Mouse (Mus musculus): ENCODE results near the gene Xcr1. TPM values are rescaled to one million over a fixed set of nuclear protein-coding genes. Genes with fewer than 3 reads are reported as not detected.

Xcr1 gene
- polyA plus RNA-seq, 1 experiment from 2014 or later, result 0.06 TPM

DNA sequence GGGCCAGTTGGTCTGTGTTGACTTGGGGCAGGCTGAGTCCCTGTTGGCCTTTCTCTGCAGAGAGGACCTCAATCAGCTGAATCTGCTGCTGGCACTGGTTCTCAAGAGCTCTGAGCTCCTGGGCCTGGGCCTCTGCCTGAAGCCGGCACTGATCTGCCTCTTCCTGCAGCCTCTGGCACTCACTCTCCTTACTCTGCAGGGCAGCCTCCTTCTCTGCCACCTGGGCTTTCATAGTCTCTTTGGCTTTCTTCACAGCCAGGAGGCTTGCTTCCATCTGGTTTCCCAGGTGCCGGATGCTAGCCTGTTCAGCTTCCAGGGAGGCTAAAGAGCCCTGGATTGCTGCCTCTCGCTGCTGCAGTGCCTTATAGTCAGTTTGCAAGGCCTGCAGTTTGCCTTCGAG is 32.9 kb downstream of the Xcr1 start:
- ATAC-seq (ENCODE audit: low read depth), result no peak
- H3K4me3 ChIP-seq (ENCODE audit: low read depth, low read length), result no peak overlapping the region
- H3K27ac ChIP-seq (replicated peaks; ENCODE audit: low read depth, low read length), result no peak overlapping the region
- WGBS, result 96% methylated on average over 4 of the region's 4 CpGs
- H3K36me3 ChIP-seq (ENCODE audit: control insufficient read depth, insufficient read depth, low read length), result peaks cover 75% of the 10 kb centered on the region
- no peak overlapping the region for H3K4me2 ChIP-seq (ENCODE audit: low read depth, low read length)
- H3K27me3 ChIP-seq (replicated peaks; ENCODE audit: control insufficient read depth, insufficient read depth, low read length), result no peaks in the 10 kb centered on the region
- H3K4me1 ChIP-seq (ENCODE audit: control insufficient read depth, insufficient read depth, low read length), result no peaks in the 10 kb centered on the region
- H3K9me3 ChIP-seq (ENCODE audit: control insufficient read depth, low read length), result no peaks in the 10 kb centered on the region
- H3K9ac ChIP-seq (ENCODE audit: low read depth, low read length), result no peak overlapping the region
- no peak for DNase-seq (ENCODE audit: low spot score)

DNA sequence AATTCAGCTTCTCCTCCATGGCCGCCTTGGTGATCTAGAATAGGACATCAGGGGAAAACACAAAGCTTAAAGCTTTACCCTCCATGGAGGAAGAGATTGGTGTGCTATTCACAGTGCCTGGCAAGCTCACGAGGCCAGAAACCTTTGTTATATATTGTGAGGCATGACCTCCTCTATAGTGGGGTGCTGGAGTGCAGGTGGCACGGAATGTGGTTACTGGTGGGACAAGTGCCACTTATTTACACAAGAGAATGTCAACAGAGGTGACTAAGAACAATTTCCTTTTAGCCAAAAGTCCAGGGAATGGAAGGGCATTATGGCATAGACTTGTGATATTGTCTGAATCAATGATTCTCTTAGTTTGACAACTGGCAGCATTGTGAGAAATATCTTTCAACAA is 35.2 kb downstream of the Xcr1 start:
- no peaks in the 10 kb centered on the region for H3K4me1 ChIP-seq (ENCODE audit: control insufficient read depth, insufficient read depth, low read length)
- H3K27me3 ChIP-seq (replicated peaks; ENCODE audit: control insufficient read depth, insufficient read depth, low read length), result no peaks in the 10 kb centered on the region
- no peak overlapping the region for H3K4me2 ChIP-seq (ENCODE audit: low read depth, low read length)
- H3K4me3 ChIP-seq (ENCODE audit: low read depth, low read length), result no peak overlapping the region
- H3K27ac ChIP-seq (replicated peaks; ENCODE audit: low read depth, low read length), result no peak overlapping the region
- no peak overlapping the region for H3K9ac ChIP-seq (ENCODE audit: low read depth, low read length)
- H3K9me3 ChIP-seq (ENCODE audit: control insufficient read depth, low read length), result no peaks in the 10 kb centered on the region
- ATAC-seq (ENCODE audit: low read depth) (no peak), DNase-seq (ENCODE audit: low spot score) (no peak)
- H3K36me3 ChIP-seq (ENCODE audit: control insufficient read depth, insufficient read depth, low read length), result peaks cover 86% of the 10 kb centered on the region
- 89% methylated on average over 3 of the region's 3 CpGs for WGBS

DNA sequence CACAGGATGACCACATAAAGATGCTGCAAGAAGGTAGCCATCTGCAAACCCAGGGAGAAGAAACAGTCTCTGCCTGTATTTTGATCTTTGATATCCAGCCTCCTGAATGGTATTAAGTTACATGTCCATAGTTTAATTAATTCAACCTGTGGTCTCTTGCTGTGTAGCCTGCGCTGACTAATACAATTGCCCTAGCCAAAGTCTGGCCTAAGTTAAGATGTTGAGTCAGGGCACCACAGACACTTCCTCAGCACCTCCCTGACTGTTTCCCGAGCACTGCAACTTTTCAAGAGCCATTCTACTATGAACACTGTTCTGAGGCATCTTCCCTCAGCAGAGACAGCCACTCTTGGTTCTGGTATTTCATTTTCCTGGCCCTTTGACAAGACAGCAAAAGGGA is 43.2 kb downstream of the Xcr1 start:
- WGBS, result 54% methylated on average over 2 of the region's 2 CpGs
- H3K4me1 ChIP-seq (ENCODE audit: control insufficient read depth, insufficient read depth, low read length), result no peaks in the 10 kb centered on the region
- no peaks in the 10 kb centered on the region for H3K27me3 ChIP-seq (replicated peaks; ENCODE audit: control insufficient read depth, insufficient read depth, low read length)
- no peak overlapping the region for H3K4me3 ChIP-seq (ENCODE audit: low read depth, low read length)
- ATAC-seq (ENCODE audit: low read depth) (no peak), DNase-seq (ENCODE audit: low spot score) (no peak)
- H3K9ac ChIP-seq (ENCODE audit: low read depth, low read length), result no peak overlapping the region
- no peak overlapping the region for H3K4me2 ChIP-seq (ENCODE audit: low read depth, low read length)
- peaks cover 60% of the 10 kb centered on the region for H3K36me3 ChIP-seq (ENCODE audit: control insufficient read depth, insufficient read depth, low read length)
- no peaks in the 10 kb centered on the region for H3K9me3 ChIP-seq (ENCODE audit: control insufficient read depth, low read length)
- H3K27ac ChIP-seq (replicated peaks; ENCODE audit: low read depth, low read length), result no peak overlapping the region

DNA sequence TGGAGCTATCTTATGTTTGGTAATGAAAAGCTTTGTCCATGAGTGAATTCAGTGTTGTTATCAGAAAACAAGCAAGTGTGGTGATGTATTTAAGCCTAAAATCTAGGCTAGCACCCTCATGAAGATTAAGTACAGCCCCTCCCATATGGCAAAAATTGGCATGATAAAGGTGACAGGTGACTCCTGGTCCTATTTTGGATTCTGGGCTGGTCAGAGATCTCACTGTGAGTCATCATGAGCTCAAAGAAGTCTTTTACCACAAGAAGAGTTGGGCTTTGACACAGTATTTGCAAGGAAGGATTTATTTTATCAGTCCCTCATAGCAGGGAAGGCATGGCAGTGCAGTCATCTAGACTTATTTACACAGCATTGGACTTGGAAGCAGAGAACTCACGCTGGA is 45.8 kb downstream of the Xcr1 start:
- 87% methylated on average over 1 of the region's 1 CpGs for WGBS
- H3K36me3 ChIP-seq (ENCODE audit: control insufficient read depth, insufficient read depth, low read length), result peaks cover 51% of the 10 kb centered on the region
- DNase-seq (ENCODE audit: low spot score), result no peak
- ATAC-seq (ENCODE audit: low read depth), result no peak
- no peaks in the 10 kb centered on the region for H3K27me3 ChIP-seq (replicated peaks; ENCODE audit: control insufficient read depth, insufficient read depth, low read length)
- no peaks in the 10 kb centered on the region for H3K4me1 ChIP-seq (ENCODE audit: control insufficient read depth, insufficient read depth, low read length)
- no peak overlapping the region for H3K9ac ChIP-seq (ENCODE audit: low read depth, low read length)
- no peaks in the 10 kb centered on the region for H3K9me3 ChIP-seq (ENCODE audit: control insufficient read depth, low read length)
- H3K4me2 ChIP-seq (ENCODE audit: low read depth, low read length), result no peak overlapping the region
- H3K27ac ChIP-seq (replicated peaks; ENCODE audit: low read depth, low read length), result no peak overlapping the region
- no peak overlapping the region for H3K4me3 ChIP-seq (ENCODE audit: low read depth, low read length)

DNA sequence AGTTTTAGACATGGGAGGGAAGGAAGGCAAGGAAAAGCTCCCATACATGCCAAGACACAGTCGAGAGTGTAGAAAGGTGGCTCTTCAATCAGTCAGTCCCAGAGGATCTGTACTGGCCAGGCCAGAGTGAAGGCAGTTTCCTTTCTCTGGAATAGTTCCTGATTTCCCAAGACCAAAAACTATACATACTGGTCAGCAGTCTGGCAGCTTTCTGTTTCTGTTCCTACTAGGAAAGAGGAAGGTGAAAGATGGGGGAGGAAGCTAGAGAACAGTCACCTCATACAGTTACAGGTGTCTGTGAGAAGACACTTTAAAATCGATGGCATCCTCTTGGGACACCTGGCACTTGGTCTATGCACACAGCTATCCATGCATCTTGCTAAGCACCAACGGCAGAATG is 46.4 kb downstream of the Xcr1 start:
- no peak overlapping the region for H3K4me2 ChIP-seq (ENCODE audit: low read depth, low read length)
- H3K9ac ChIP-seq (ENCODE audit: low read depth, low read length), result no peak overlapping the region
- peaks cover 51% of the 10 kb centered on the region for H3K36me3 ChIP-seq (ENCODE audit: control insufficient read depth, insufficient read depth, low read length)
- H3K9me3 ChIP-seq (ENCODE audit: control insufficient read depth, low read length), result no peaks in the 10 kb centered on the region
- DNase-seq (ENCODE audit: low spot score), result no peak
- no peak for ATAC-seq (ENCODE audit: low read depth)
- 84% methylated on average over 3 of the region's 3 CpGs for WGBS
- no peaks in the 10 kb centered on the region for H3K4me1 ChIP-seq (ENCODE audit: control insufficient read depth, insufficient read depth, low read length)
- no peaks in the 10 kb centered on the region for H3K27me3 ChIP-seq (replicated peaks; ENCODE audit: control insufficient read depth, insufficient read depth, low read length)
- H3K4me3 ChIP-seq (ENCODE audit: low read depth, low read length), result no peak overlapping the region
- H3K27ac ChIP-seq (replicated peaks; ENCODE audit: low read depth, low read length), result no peak overlapping the region

DNA sequence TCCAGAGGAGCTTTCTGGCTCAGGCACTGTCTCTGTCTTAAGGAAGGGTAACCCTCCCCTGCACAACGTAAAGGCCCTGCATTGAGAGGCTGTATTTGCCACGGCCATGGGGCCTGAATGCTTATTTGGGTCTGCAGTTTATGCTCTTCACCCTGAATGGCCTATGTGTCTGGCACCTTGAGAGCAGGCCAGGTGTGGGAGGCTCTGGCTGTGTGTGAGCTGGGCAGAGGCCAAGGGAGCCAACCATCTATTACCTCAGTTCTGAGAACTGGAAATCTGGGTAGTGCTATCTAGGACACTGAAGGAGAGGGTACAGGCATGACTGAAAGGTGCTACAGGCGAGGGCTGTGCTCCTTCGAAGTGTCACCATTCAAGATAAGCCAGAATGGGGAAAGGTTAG is 47.0 kb downstream of the Xcr1 start:
- WGBS, result 77% methylated on average over 4 of the region's 4 CpGs
- Histone ChIP-seq H3K9me3 (ENCODE audit: control insufficient read depth, low read length) (no peaks in the 10 kb centered on the region), H3K4me2 (ENCODE audit: low read depth, low read length) (no peak overlapping the region), H3K4me3 (ENCODE audit: low read depth, low read length) (no peak overlapping the region), H3K36me3 (ENCODE audit: control insufficient read depth, insufficient read depth, low read length) (peaks cover 53% of the 10 kb centered on the region), H3K4me1 (ENCODE audit: control insufficient read depth, insufficient read depth, low read length) (no peaks in the 10 kb centered on the region), H3K27me3 (replicated peaks; ENCODE audit: control insufficient read depth, insufficient read depth, low read length) (no peaks in the 10 kb centered on the region), H3K27ac (replicated peaks; ENCODE audit: low read depth, low read length) (no peak overlapping the region), H3K9ac (ENCODE audit: low read depth, low read length) (no peak overlapping the region)
- DNase-seq (ENCODE audit: low spot score), result no peak
- no peak for ATAC-seq (ENCODE audit: low read depth)

DNA sequence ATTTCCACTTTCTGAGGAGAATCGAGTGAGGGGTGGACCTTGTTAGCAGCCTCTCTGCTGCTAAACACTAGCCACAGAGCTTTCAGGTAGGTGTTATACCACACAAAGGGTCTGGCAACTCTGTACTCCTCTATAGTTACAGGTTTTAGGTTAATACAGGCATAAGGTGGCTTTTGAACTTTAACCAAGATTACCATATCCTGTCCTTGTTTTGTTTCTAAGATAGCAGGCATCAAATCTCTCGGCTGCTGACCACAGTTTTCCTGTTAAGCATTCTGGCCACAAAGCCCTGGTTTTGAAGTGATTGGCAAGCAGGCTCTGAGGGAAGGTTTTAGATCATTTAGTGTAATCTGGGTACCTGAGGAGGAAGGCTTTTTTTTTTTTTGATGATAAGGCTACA is 47.5 kb downstream of the Xcr1 start:
- H3K27me3 ChIP-seq (replicated peaks; ENCODE audit: control insufficient read depth, insufficient read depth, low read length), result no peaks in the 10 kb centered on the region
- no peak overlapping the region for H3K9ac ChIP-seq (ENCODE audit: low read depth, low read length)
- H3K4me2 ChIP-seq (ENCODE audit: low read depth, low read length), result no peak overlapping the region
- H3K36me3 ChIP-seq (ENCODE audit: control insufficient read depth, insufficient read depth, low read length), result peaks cover 55% of the 10 kb centered on the region
- H3K4me1 ChIP-seq (ENCODE audit: control insufficient read depth, insufficient read depth, low read length), result no peaks in the 10 kb centered on the region
- WGBS, result 79% methylated on average over 2 of the region's 2 CpGs
- no peaks in the 10 kb centered on the region for H3K9me3 ChIP-seq (ENCODE audit: control insufficient read depth, low read length)
- DNase-seq (ENCODE audit: low spot score) (no peak), ATAC-seq (ENCODE audit: low read depth) (no peak)
- no peak overlapping the region for H3K27ac ChIP-seq (replicated peaks; ENCODE audit: low read depth, low read length)
- H3K4me3 ChIP-seq (ENCODE audit: low read depth, low read length), result no peak overlapping the region

DNA sequence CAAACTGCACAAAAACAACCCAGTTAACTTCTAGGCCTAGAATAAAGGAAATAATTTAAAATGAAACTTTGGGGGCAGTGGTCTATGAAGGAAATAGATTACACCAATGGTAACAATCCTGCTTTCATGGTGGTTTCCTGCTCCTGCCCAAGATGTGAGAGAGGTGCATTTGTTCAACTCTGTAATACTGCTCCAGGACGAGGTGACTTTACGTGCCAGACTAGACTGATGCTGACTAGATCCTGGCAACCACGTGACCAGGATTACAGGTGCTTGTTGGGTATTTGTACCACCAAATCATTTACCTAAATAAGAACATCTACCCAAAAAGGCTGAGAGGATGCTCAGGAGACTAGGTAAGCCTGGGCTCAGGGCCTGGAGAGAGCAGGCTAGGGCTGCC is 50.0 kb downstream of the Xcr1 start:
- Histone ChIP-seq H3K9me3 (ENCODE audit: control insufficient read depth, low read length) (no peaks in the 10 kb centered on the region), H3K27ac (replicated peaks; ENCODE audit: low read depth, low read length) (no peak overlapping the region), H3K9ac (ENCODE audit: low read depth, low read length) (no peak overlapping the region), H3K4me3 (ENCODE audit: low read depth, low read length) (no peak overlapping the region), H3K36me3 (ENCODE audit: control insufficient read depth, insufficient read depth, low read length) (peaks cover 42% of the 10 kb centered on the region), H3K27me3 (replicated peaks; ENCODE audit: control insufficient read depth, insufficient read depth, low read length) (no peaks in the 10 kb centered on the region), H3K4me1 (ENCODE audit: control insufficient read depth, insufficient read depth, low read length) (no peaks in the 10 kb centered on the region), H3K4me2 (ENCODE audit: low read depth, low read length) (no peak overlapping the region)
- DNase-seq (ENCODE audit: low spot score) (no peak), ATAC-seq (ENCODE audit: low read depth) (no peak)
- 85% methylated on average over 3 of the region's 3 CpGs for WGBS

DNA sequence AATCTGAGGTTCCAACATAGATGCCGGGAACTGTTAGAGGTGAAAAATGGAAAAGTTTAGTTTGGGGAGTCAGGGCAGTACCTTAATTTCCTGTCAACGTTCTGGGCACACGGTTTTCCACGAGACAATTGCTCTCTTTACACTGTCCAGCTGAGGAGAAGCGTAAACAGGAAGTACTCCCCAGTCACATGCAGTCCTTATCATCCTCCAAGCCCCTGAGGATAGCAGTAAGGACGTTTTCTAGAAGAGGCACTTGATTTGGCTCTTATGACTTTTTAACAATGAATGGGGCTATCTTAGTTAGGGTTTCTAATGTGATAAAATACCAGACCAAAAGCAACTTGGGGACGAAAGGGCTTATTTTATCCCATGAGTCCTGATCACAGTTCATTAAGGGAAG is 53.2 kb downstream of the Xcr1 start:
- WGBS, result 52% methylated on average over 7 of the region's 7 CpGs
- no peak for DNase-seq (ENCODE audit: low spot score)
- Histone ChIP-seq H3K27me3 (replicated peaks; ENCODE audit: control insufficient read depth, insufficient read depth, low read length) (no peaks in the 10 kb centered on the region), H3K36me3 (ENCODE audit: control insufficient read depth, insufficient read depth, low read length) (peaks cover 27% of the 10 kb centered on the region), H3K27ac (replicated peaks; ENCODE audit: low read depth, low read length) (no peak overlapping the region), H3K9ac (ENCODE audit: low read depth, low read length) (no peak overlapping the region), H3K4me2 (ENCODE audit: low read depth, low read length) (no peak overlapping the region), H3K4me1 (ENCODE audit: control insufficient read depth, insufficient read depth, low read length) (no peaks in the 10 kb centered on the region), H3K9me3 (ENCODE audit: control insufficient read depth, low read length) (no peaks in the 10 kb centered on the region), H3K4me3 (ENCODE audit: low read depth, low read length) (no peak overlapping the region)
- ATAC-seq (ENCODE audit: low read depth), result no peak
